Mouse (Mus musculus): ENCODE measurements around the gene Lefty1.
"Not testable (repeated sequence)": the region's sequence is repeated elsewhere in the genome, so short reads cannot be mapped to it uniquely, and the experiment has no call there.

Gene Lefty1

GRCm38 (mm10) chr1:180934467-180935419 lies at the start of gene Lefty1:
Gene Lefty1 (plus strand): TSS chr1:180935022.
- no peak for DNase-seq (ENCODE audit: low spot score in 2 of 2)

GRCm38 (mm10) chr1:180888556-180889042 lies 46.2 kb upstream of the Lefty1 start:
- DNase-seq (ENCODE audit: low spot score in 2 of 2) = peak in 1 of 2 experiments; percentile 25

GRCm38 (mm10) chr1:180889172-180889571 lies 45.6 kb upstream of the Lefty1 start:
- no peak for DNase-seq (ENCODE audit: low spot score in 2 of 2)

GRCm38 (mm10) chr1:180889841-180890240 lies 45.0 kb upstream of the Lefty1 start:
- DNase-seq (ENCODE audit: low spot score in 2 of 2) = peak in 1 of 2 experiments; percentile 43

GRCm38 (mm10) chr1:180892808-180893207 lies 42.0 kb upstream of the Lefty1 start, which contains the start of gene Lefty2:
Gene Lefty2 (plus strand): TSS chr1:180893108.
- no peak for DNase-seq (ENCODE audit: low spot score in 2 of 2)

GRCm38 (mm10) chr1:180894088-180894987 lies 40.5 kb upstream of the Lefty1 start:
- DNase-seq (ENCODE audit: low spot score in 2 of 2) = not testable (repeated sequence)

- no peak for DNase-seq (ENCODE audit: low spot score in 2 of 2)
Observed at GRCm38 (mm10) chr1:180901107-180901506, 33.7 kb upstream of the Lefty1 start.

- peak; percentile 61 to 65 for DNase-seq (ENCODE audit: low spot score in 2 of 2)
Observed at GRCm38 (mm10) chr1:180902915-180903314, 31.9 kb upstream of the Lefty1 start.

- no peak for DNase-seq (ENCODE audit: low spot score in 2 of 2)
Observed at GRCm38 (mm10) chr1:180903666-180904038, 31.2 kb upstream of the Lefty1 start.

GRCm38 (mm10) chr1:180904039-180904814 lies 30.6 kb upstream of the Lefty1 start, which contains the start of gene Pycr2:
Gene Pycr2 (plus strand): TSS chr1:180904293.
- DNase-seq (ENCODE audit: low spot score in 2 of 2) = peak; percentile 90 to 92

GRCm38 (mm10) chr1:180904815-180905080 lies 30.1 kb upstream of the Lefty1 start:
- no peak for DNase-seq (ENCODE audit: low spot score in 2 of 2)

GRCm38 (mm10) chr1:180905307-180905706 lies 29.5 kb upstream of the Lefty1 start:
- DNase-seq (ENCODE audit: low spot score in 2 of 2) = no peak

- no peak for DNase-seq (ENCODE audit: low spot score in 2 of 2)
Observed at GRCm38 (mm10) chr1:180905876-180906275, 28.9 kb upstream of the Lefty1 start.

GRCm38 (mm10) chr1:180906461-180907147 lies 28.2 kb upstream of the Lefty1 start:
- DNase-seq (ENCODE audit: low spot score in 2 of 2) = no peak

GRCm38 (mm10) chr1:180911138-180911537 lies 23.7 kb upstream of the Lefty1 start:
- no peak for DNase-seq (ENCODE audit: low spot score in 2 of 2)

GRCm38 (mm10) chr1:180911653-180912287 lies 23.1 kb upstream of the Lefty1 start:
- no peak for DNase-seq (ENCODE audit: low spot score in 2 of 2)

GRCm38 (mm10) chr1:180912792-180913191 lies 22.0 kb upstream of the Lefty1 start:
- no peak for DNase-seq (ENCODE audit: low spot score in 2 of 2)

GRCm38 (mm10) chr1:180913797-180914196 lies 21.0 kb upstream of the Lefty1 start:
- no peak for DNase-seq (ENCODE audit: low spot score in 2 of 2)

- no peak for DNase-seq (ENCODE audit: low spot score in 2 of 2)
Observed at GRCm38 (mm10) chr1:180916425-180916824, 18.4 kb upstream of the Lefty1 start.

GRCm38 (mm10) chr1:180917053-180917452 lies 17.8 kb upstream of the Lefty1 start:
- DNase-seq (ENCODE audit: low spot score in 2 of 2) = no peak
